Mouse (Mus musculus) embryonic facial prominence, embryonic 14.5 days (tissue): ENCODE data around the gene Gm11938. TPM values are rescaled to one million over a fixed set of nuclear protein-coding genes. Genes with fewer than 3 reads are reported as not detected.
"Not testable (repeated sequence)": the region's sequence is repeated elsewhere in the genome, so short reads cannot be mapped to it uniquely, and the experiment has no call there.

ENCODE experiments used
- ATAC-seq: fragments of 200-750 bp; cut with Nextera tagmentation; 2 replicates; pipeline ENCODE4 v1.8.0; 2017; ENCODE audit warnings: low read depth, moderate number of reproducible peaks, moderate TSS enrichment
- DNase-seq: peaks from one replicate; pipeline ENCODE4 v3.0.0-alpha.2; 2015; ENCODE audit warnings: low spot score
- H3K27ac ChIP-seq: fragments of 300-500 bp; sonication (generic); replicated peaks from 2 replicates; pipeline ENCODE4 v1.5.1; 2014; ENCODE audit warnings: low read depth, mild to moderate bottlenecking, low read length, moderate library complexity
- H3K27me3 ChIP-seq: fragments of 300-500 bp; sonication (generic); replicated peaks from 2 replicates; pipeline ENCODE4 v1.6.1; 2014; ENCODE audit warnings: low read length; ENCODE audit not compliant: control insufficient read depth, insufficient read depth
- H3K36me3 ChIP-seq: fragments of 300-500 bp; sonication (generic); 2 replicates; pipeline ENCODE4 v1.6.1; 2014; ENCODE audit warnings: low read length, mixed read lengths; ENCODE audit not compliant: control insufficient read depth, insufficient read depth
- H3K4me1 ChIP-seq: fragments of 300-500 bp; sonication (generic); 2 replicates; pipeline ENCODE4 v1.6.1; 2014; ENCODE audit warnings: antibody characterized with exemption, low read length; ENCODE audit not compliant: control insufficient read depth, insufficient read depth
- H3K4me2 ChIP-seq: fragments of 300-500 bp; sonication (generic); 2 replicates; pipeline ENCODE4 v1.6.1; 2014; ENCODE audit warnings: low read depth, mild to moderate bottlenecking, low read length, moderate library complexity, mixed read lengths
- H3K4me3 ChIP-seq: fragments of 300-500 bp; sonication (generic); 2 replicates; pipeline ENCODE4 v1.5.1; 2014; ENCODE audit warnings: low read depth, mild to moderate bottlenecking, low read length
- H3K9ac ChIP-seq: fragments of 300-500 bp; sonication (generic); 2 replicates; pipeline ENCODE4 v1.6.1; 2014; ENCODE audit warnings: low read depth, mild to moderate bottlenecking, low read length, moderate library complexity, mixed read lengths
- H3K9me3 ChIP-seq: fragments of 300-500 bp; sonication (generic); 2 replicates; pipeline ENCODE4 v1.6.1; 2016; ENCODE audit warnings: low read length; ENCODE audit not compliant: control insufficient read depth
- WGBS: fragments of 180-500 bp; shearing (Covaris S2); extraction: QIAGEN DNeasy Blood & Tissue Kit; methylation state at CpG from one replicate; pipeline ENCODE4 v1.1.7; 2014; 5-methylcytosine and 5-hydroxymethylcytosine counted together
- polyA plus RNA-seq: library from polyadenylated mRNA; unstranded; fragments of >200 nt; fragmentation: Nextera tagmentation; extraction: Ambion mirVana; gene quantifications from 2 replicates; pipeline ENCODE4 v1.2.1, GENCODE M21; 2014

Gm11938 gene
- polyA plus RNA-seq = not detected in 2 replicates

GRCm38 (mm10) chr11:99603208-99603607 is at the start of gene Gm11938:
TSS of gene Gm11938 (minus strand) at chr11:99603308.
- H3K9ac ChIP-seq, H3K27me3 ChIP-seq, DNase-seq, H3K4me2 ChIP-seq, H3K9me3 ChIP-seq, H3K4me1 ChIP-seq, H3K27ac ChIP-seq, ATAC-seq, H3K36me3 ChIP-seq, H3K4me3 ChIP-seq: not testable (repeated sequence)
- WGBS = 63% methylated on average over 1 of the region's 1 CpGs

- no peak within 1 kb of the TSS for H3K27ac ChIP-seq
- no peak within 1 kb of the TSS for H3K4me2 ChIP-seq
- H3K27me3 ChIP-seq = no peaks in the 10 kb centered on the region
- H3K9me3 ChIP-seq = no peaks in the 10 kb centered on the region
- H3K36me3 ChIP-seq = no peaks in the 10 kb centered on the region
- WGBS = 78% methylated on average over 2 of the region's 2 CpGs
- DNase-seq (no peak), ATAC-seq (no peak)
- no peak within 1 kb of the TSS for H3K4me3 ChIP-seq
- H3K4me1 ChIP-seq = no peaks in the 10 kb centered on the region
- H3K9ac ChIP-seq = no peak within 1 kb of the TSS
Measured at GRCm38 (mm10) chr11:99650136-99650535, 47.0 kb upstream of the Gm11938 start, which contains the start of gene Gm11555. TSS of gene Gm11555 (minus strand) at chr11:99650236.

- ATAC-seq = no peak
- Histone ChIP-seq H3K36me3 (no peaks in the 10 kb centered on the region), H3K27ac (no peak overlapping the region), H3K4me2 (no peak overlapping the region), H3K9ac (no peak overlapping the region), H3K4me1 (no peaks in the 10 kb centered on the region), H3K27me3 (no peaks in the 10 kb centered on the region), H3K4me3 (no peak overlapping the region), H3K9me3 (no peaks in the 10 kb centered on the region)
- 67% methylated on average over 15 of the region's 15 CpGs for WGBS
- peak; percentile 46 for DNase-seq
Measured at GRCm38 (mm10) chr11:99646444-99646843, 43.3 kb upstream of the Gm11938 start.

DNA sequence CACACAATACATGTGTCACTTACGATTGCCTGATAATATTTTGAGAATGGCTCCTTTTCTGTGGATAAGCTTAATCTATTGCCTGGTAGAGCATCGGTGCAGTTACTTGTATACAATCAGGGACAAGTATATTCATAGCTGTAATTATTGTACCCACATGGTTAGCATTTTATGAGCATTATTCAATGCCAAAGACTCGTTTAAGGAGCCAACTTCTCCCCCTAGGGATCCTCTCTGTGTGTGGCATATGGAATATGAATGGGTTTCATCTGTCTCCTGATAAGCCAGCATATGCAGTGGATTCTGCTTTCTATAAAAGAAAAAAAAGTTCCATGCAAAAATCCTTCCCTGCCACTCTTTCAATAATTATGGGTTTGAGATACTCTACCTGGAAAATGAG is 41.2 kb upstream of the Gm11938 start:
- DNase-seq (no peak), ATAC-seq (no peak)
- no peak overlapping the region for H3K27ac ChIP-seq
- H3K9ac ChIP-seq = no peak overlapping the region
- H3K4me1 ChIP-seq = no peaks in the 10 kb centered on the region
- H3K4me2 ChIP-seq = no peak overlapping the region
- H3K36me3 ChIP-seq = no peaks in the 10 kb centered on the region
- H3K27me3 ChIP-seq = no peaks in the 10 kb centered on the region
- H3K4me3 ChIP-seq = no peak overlapping the region
- WGBS = 60% methylated on average over 3 of the region's 3 CpGs
- H3K9me3 ChIP-seq = no peaks in the 10 kb centered on the region

DNA sequence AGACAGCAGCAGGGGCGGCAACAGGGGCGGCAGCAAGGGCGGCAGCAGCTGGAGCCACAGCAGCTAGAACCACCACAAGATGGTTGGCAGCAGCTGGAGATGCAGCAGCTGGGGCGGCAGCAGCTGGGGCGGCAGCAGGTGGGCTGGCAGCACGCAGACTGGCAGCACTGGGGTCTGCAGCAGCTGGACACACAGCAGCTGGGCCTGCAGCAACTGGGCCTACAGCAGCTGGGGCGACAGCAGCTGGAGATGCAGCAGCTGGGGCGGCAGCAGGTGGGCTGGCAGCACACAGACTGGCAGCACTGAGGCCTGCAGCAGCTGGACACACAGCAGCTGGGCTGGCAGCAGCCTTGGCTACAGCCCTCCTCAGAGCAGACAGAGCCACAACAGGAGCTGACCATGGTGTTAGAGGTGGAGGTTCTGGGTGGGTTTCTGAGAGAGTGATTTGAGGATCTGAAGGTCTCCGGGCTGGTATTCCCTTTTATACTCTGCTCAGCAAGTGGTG is 40.6 kb upstream of the Gm11938 start, which contains the start of gene Krtap4-7:
Gene Krtap4-7, minus strand, starts transcription at position 455 of the 505 bp plus-strand sequence.
- WGBS = 82% methylated on average over 9 of the region's 9 CpGs
- H3K36me3 ChIP-seq, ATAC-seq: not testable (repeated sequence)

GRCm38 (mm10) chr11:99640926-99641325 is 37.8 kb upstream of the Gm11938 start:
- DNase-seq (peak; percentile 19), ATAC-seq (no peak)
- H3K4me3 ChIP-seq = no peak overlapping the region
- H3K4me1 ChIP-seq = no peaks in the 10 kb centered on the region
- no peaks in the 10 kb centered on the region for H3K27me3 ChIP-seq
- no peak overlapping the region for H3K27ac ChIP-seq
- no peak overlapping the region for H3K4me2 ChIP-seq
- H3K9me3 ChIP-seq = no peaks in the 10 kb centered on the region
- 20% methylated on average over 1 of the region's 1 CpGs for WGBS
- H3K36me3 ChIP-seq = no peaks in the 10 kb centered on the region
- H3K9ac ChIP-seq = no peak overlapping the region

More for the DNA sequence above, 40.6 kb upstream of the Gm11938 start, which contains the start of gene Krtap4-7:
- H3K27ac ChIP-seq, DNase-seq, H3K9me3 ChIP-seq, H3K4me1 ChIP-seq, H3K4me3 ChIP-seq, H3K27me3 ChIP-seq, H3K9ac ChIP-seq, H3K4me2 ChIP-seq: not testable (repeated sequence)

- WGBS = 57% methylated on average over 1 of the region's 1 CpGs
- Histone ChIP-seq H3K27me3 (no peaks in the 10 kb centered on the region; the same call in 1 of the 2 replicates), H3K4me1 (no peaks in the 10 kb centered on the region), H3K4me3 (no peak overlapping the region), H3K36me3 (no peaks in the 10 kb centered on the region), H3K9me3 (no peaks in the 10 kb centered on the region), H3K4me2 (no peak overlapping the region), H3K27ac (no peak overlapping the region), H3K9ac (no peak overlapping the region)
- ATAC-seq (no peak), DNase-seq (peak; percentile 71)
Measured at GRCm38 (mm10) chr11:99637086-99637485, 34.0 kb upstream of the Gm11938 start.

GRCm38 (mm10) chr11:99634653-99635134 is 31.6 kb upstream of the Gm11938 start, which contains the start of gene Krtap4-2:
TSS of gene Krtap4-2 (minus strand) at chr11:99635084.
- Histone ChIP-seq H3K27ac (no peak within 1 kb of the TSS), H3K4me3 (no peak within 1 kb of the TSS), H3K9me3 (no peaks in the 10 kb centered on the region), H3K9ac (no peak within 1 kb of the TSS), H3K27me3 (no peaks in the 10 kb centered on the region; the same call in 1 of the 2 replicates), H3K36me3 (no peaks in the 10 kb centered on the region), H3K4me2 (no peak within 1 kb of the TSS), H3K4me1 (no peaks in the 10 kb centered on the region)
- DNase-seq = no peak
- 21% methylated on average over 4 of the region's 8 CpGs for WGBS
- no peak for ATAC-seq

- WGBS = 63% methylated on average over 2 of the region's 2 CpGs
- no peaks in the 10 kb centered on the region; the same call in 1 of the 2 replicates for H3K27me3 ChIP-seq
- ATAC-seq = no peak
- H3K9ac ChIP-seq = no peak overlapping the region
- no peak for DNase-seq
- H3K4me3 ChIP-seq = no peak overlapping the region
- H3K9me3 ChIP-seq = no peaks in the 10 kb centered on the region
- no peaks in the 10 kb centered on the region for H3K4me1 ChIP-seq
- no peaks in the 10 kb centered on the region for H3K36me3 ChIP-seq
- H3K27ac ChIP-seq = no peak overlapping the region
- no peak overlapping the region for H3K4me2 ChIP-seq
Measured at GRCm38 (mm10) chr11:99633293-99633692, 30.2 kb upstream of the Gm11938 start.
